Mouse (Mus musculus): ENCODE measurements at regions not wholly inside any gene's neighbourhood (a gene's known extent, or its start where the extent isn't known, plus 50 kb on each side); places are given as distances from the start of the nearest gene placed in this dataset.

DNA sequence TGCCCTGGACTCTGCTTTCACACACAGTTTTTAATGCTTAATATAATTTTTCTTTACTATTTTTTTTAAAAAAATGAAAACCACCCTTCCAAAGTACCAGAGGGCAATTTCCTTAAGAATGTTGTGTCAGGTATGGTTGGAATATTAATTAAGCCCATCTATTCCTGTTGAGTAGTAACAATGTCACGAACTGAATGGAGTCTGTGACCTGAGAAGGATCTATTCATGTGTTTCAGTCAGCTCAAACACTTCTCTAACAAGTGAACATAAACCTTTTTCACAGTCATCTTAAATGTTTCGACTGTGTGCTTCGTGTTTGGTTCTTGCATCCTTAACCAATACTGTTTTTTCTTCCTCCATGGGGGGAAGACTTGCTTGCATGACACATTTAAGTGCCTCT, 486.6 kb upstream of the Tbc1d2b start:
- no peak for TF ChIP-seq REST (IDR thresholded peaks at IDR 0.05; ENCODE audit: insufficient read depth, insufficient read length)
- no peak for TF ChIP-seq SRF (IDR thresholded peaks at IDR 0.05; ENCODE audit: control insufficient read depth, insufficient read length, low read depth)
- no peak for TF ChIP-seq MAX (IDR thresholded peaks at IDR 0.05; ENCODE audit: low read depth)
- no peak for TF ChIP-seq USF1 (IDR thresholded peaks at IDR 0.05; ENCODE audit: low read depth)
- TF ChIP-seq E2F4 (IDR thresholded peaks at IDR 0.05; ENCODE audit: insufficient read depth) = no peak
- no peak for TF ChIP-seq TCF12 (IDR thresholded peaks at IDR 0.05; ENCODE audit: insufficient read depth, poor library complexity, severe bottlenecking)
- no peak for TF ChIP-seq CEBPB (IDR thresholded peaks at IDR 0.05; ENCODE audit: insufficient read depth, poor library complexity, severe bottlenecking)
- no peak for TF ChIP-seq MYOD1 (IDR thresholded peaks at IDR 0.05; ENCODE audit: control insufficient read depth in 1 of 3, insufficient read length in 2 of 3, low read depth in 2 of 3)
- no peak for TF ChIP-seq TCF3 (IDR thresholded peaks at IDR 0.05; ENCODE audit: insufficient read length, low read depth)
- TF ChIP-seq POLR2AphosphoS2 (IDR thresholded peaks at IDR 0.05; ENCODE audit: insufficient read length, low read depth) = no peak
- TF ChIP-seq MYOG (IDR thresholded peaks at IDR 0.05; ENCODE audit: control insufficient read depth in 1 of 3, insufficient read depth in 1 of 3, insufficient read length in 2 of 3, low read depth in 2 of 3) = no peak
- no peak for TF ChIP-seq POLR2A (IDR thresholded peaks at IDR 0.05; ENCODE audit: insufficient read length, low read depth)
- H3K4me2 ChIP-seq (ENCODE audit: low read depth) = no peak overlapping the region
- H3K4me3 ChIP-seq = no peak overlapping the region
- no peak overlapping the region for H3ac ChIP-seq (ENCODE audit: control insufficient read depth, insufficient read length)
- H3K27me3 ChIP-seq (ENCODE audit: control insufficient read depth, insufficient read depth, insufficient read length) = no peaks in the 10 kb centered on the region
- H3K79me2 ChIP-seq (ENCODE audit: control insufficient read depth, insufficient read depth) = no peaks in the 10 kb centered on the region
- no peaks in the 10 kb centered on the region for H3K36me3 ChIP-seq (ENCODE audit: control insufficient read depth, insufficient read depth)

DNA sequence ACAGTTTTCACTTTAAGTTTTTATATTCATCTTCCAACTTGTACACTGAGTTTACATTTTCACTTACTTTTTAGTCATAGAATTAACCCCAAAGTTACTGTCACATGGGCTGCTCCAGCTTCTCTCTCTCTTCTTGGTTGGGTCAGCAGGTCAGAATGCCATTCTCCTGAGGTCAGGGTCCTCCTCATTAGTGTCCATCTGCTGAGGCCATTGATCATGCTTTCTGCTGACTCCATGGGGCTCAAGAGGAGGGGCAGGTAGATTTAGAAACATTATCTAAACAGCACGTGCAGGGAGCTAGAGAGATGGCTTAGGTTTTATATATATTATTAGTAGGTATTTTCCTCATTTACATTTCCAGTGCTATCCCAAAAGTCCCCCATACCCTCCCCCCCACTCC, 503.7 kb upstream of the Tbc1d2b start:
- TF ChIP-seq MAX (IDR thresholded peaks at IDR 0.05; ENCODE audit: low read depth) (no peak), SRF (IDR thresholded peaks at IDR 0.05; ENCODE audit: control insufficient read depth, insufficient read length, low read depth) (no peak), MYOD1 (IDR thresholded peaks at IDR 0.05; ENCODE audit: control insufficient read depth in 1 of 3, insufficient read length in 2 of 3, low read depth in 2 of 3) (no peak), POLR2AphosphoS2 (IDR thresholded peaks at IDR 0.05; ENCODE audit: insufficient read length, low read depth) (no peak), CEBPB (IDR thresholded peaks at IDR 0.05; ENCODE audit: insufficient read depth, poor library complexity, severe bottlenecking) (no peak), MYOG (IDR thresholded peaks at IDR 0.05; ENCODE audit: control insufficient read depth in 1 of 3, insufficient read depth in 1 of 3, insufficient read length in 2 of 3, low read depth in 2 of 3) (no peak), TCF12 (IDR thresholded peaks at IDR 0.05; ENCODE audit: insufficient read depth, poor library complexity, severe bottlenecking) (no peak), TCF3 (IDR thresholded peaks at IDR 0.05; ENCODE audit: insufficient read length, low read depth) (no peak), POLR2A (IDR thresholded peaks at IDR 0.05; ENCODE audit: insufficient read length, low read depth) (no peak), USF1 (IDR thresholded peaks at IDR 0.05; ENCODE audit: low read depth) (no peak), E2F4 (IDR thresholded peaks at IDR 0.05; ENCODE audit: insufficient read depth) (no peak), REST (IDR thresholded peaks at IDR 0.05; ENCODE audit: insufficient read depth, insufficient read length) (no peak)
- no peak overlapping the region for H3ac ChIP-seq (ENCODE audit: control insufficient read depth, insufficient read length)
- no peaks in the 10 kb centered on the region for H3K36me3 ChIP-seq (ENCODE audit: control insufficient read depth, insufficient read depth)

DNA sequence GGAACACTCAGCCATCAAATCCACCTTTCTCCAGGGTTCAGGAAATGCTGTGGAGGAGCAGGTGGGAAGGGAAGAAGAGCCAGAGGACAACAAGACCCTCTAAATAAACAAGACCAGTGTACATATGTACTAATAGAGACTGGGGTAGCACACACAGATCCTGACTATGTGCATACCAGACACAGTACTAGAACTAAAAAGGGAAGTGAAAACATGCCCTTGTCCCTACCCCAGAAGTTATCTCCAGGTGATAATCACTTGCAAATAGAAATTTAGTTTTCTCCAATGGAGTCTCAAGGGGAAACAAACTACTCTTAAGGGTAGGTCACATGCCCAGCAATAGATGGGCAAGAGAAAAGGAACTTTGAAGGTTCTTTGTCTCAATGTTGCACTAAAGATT, 518.9 kb upstream of the Tbc1d2b start:
- Histone ChIP-seq H3K79me2 (ENCODE audit: control insufficient read depth, insufficient read depth) (no peaks in the 10 kb centered on the region), H3K4me3 (no peak overlapping the region), H3K36me3 (ENCODE audit: control insufficient read depth, insufficient read depth) (no peaks in the 10 kb centered on the region), H3K27me3 (ENCODE audit: control insufficient read depth, insufficient read depth, insufficient read length) (no peaks in the 10 kb centered on the region), H3ac (ENCODE audit: control insufficient read depth, insufficient read length) (no peak overlapping the region), H3K4me2 (ENCODE audit: low read depth) (no peak overlapping the region)
- no peak for TF ChIP-seq MYOG (IDR thresholded peaks at IDR 0.05; ENCODE audit: control insufficient read depth in 1 of 3, insufficient read depth in 1 of 3, insufficient read length in 2 of 3, low read depth in 2 of 3)
- TF ChIP-seq TCF12 (IDR thresholded peaks at IDR 0.05; ENCODE audit: insufficient read depth, poor library complexity, severe bottlenecking) = no peak
- TF ChIP-seq REST (IDR thresholded peaks at IDR 0.05; ENCODE audit: insufficient read depth, insufficient read length) = no peak
- no peak for TF ChIP-seq POLR2AphosphoS2 (IDR thresholded peaks at IDR 0.05; ENCODE audit: insufficient read length, low read depth)
- TF ChIP-seq E2F4 (IDR thresholded peaks at IDR 0.05; ENCODE audit: insufficient read depth) = no peak
- TF ChIP-seq MYOD1 (IDR thresholded peaks at IDR 0.05; ENCODE audit: control insufficient read depth in 1 of 3, insufficient read length in 2 of 3, low read depth in 2 of 3) = no peak
- TF ChIP-seq TCF3 (IDR thresholded peaks at IDR 0.05; ENCODE audit: insufficient read length, low read depth) = no peak
- no peak for TF ChIP-seq POLR2A (IDR thresholded peaks at IDR 0.05; ENCODE audit: insufficient read length, low read depth)
- TF ChIP-seq MAX (IDR thresholded peaks at IDR 0.05; ENCODE audit: low read depth) = no peak
- TF ChIP-seq USF1 (IDR thresholded peaks at IDR 0.05; ENCODE audit: low read depth) = no peak

More for the DNA sequence above, 503.7 kb upstream of the Tbc1d2b start:
- Histone ChIP-seq H3K27me3 (ENCODE audit: control insufficient read depth, insufficient read depth, insufficient read length) (no peaks in the 10 kb centered on the region), H3K4me3 (no peak overlapping the region), H3K79me2 (ENCODE audit: control insufficient read depth, insufficient read depth) (no peaks in the 10 kb centered on the region), H3K4me2 (ENCODE audit: low read depth) (no peak overlapping the region)

DNA sequence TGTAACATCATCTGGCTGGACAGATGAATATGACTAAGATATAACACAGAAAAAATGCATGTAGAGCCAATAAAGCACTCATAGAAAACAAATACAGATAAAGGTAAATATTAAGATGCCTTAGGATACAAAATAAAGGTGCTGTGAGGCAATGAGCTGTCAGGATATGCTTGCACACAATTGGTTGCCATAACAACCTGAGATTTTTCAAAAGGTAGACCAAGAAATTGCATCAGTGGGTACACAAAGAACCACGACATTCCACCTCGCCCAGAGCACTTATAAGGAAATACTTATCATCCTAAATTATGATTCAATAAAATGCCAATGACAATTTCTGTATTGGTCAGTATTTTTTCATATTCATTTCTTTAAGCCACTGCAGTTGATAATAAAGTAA, 521.3 kb upstream of the Tbc1d2b start:
- no peak overlapping the region for H3ac ChIP-seq (ENCODE audit: control insufficient read depth, insufficient read length)
- H3K4me2 ChIP-seq (ENCODE audit: low read depth) = no peak overlapping the region
- no peak overlapping the region for H3K4me3 ChIP-seq
- TF ChIP-seq REST (IDR thresholded peaks at IDR 0.05; ENCODE audit: insufficient read depth, insufficient read length) (no peak), TCF12 (IDR thresholded peaks at IDR 0.05; ENCODE audit: insufficient read depth, poor library complexity, severe bottlenecking) (no peak)
- no peaks in the 10 kb centered on the region for H3K36me3 ChIP-seq (ENCODE audit: control insufficient read depth, insufficient read depth)
- no peaks in the 10 kb centered on the region for H3K79me2 ChIP-seq (ENCODE audit: control insufficient read depth, insufficient read depth)
- no peaks in the 10 kb centered on the region for H3K27me3 ChIP-seq (ENCODE audit: control insufficient read depth, insufficient read depth, insufficient read length)

DNA sequence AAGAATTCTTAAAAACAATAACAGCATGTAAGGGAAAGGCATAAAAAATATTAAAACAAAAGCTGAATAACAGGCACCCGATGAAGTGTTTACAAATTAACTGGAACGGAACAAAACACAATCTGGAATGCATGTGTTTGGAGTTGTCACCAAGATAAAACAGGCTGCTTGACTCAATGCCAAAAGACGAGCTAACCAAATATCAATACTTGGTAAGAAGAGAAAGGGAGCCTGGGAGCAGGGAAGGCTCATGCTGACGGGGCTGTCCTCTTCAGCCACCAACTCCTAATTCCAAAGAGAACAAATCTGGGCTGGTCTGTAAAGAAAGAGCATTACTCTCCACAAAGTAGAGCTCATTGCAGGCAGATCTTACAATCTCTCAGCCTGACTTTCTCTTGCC, 545.4 kb upstream of the Zic4 start:
- Histone ChIP-seq H3K79me2 (ENCODE audit: control insufficient read depth, insufficient read depth) (no peaks in the 10 kb centered on the region), H3ac (ENCODE audit: control insufficient read depth, insufficient read length) (no peak overlapping the region), H3K4me3 (no peak overlapping the region), H3K27me3 (ENCODE audit: control insufficient read depth, insufficient read depth, insufficient read length) (no peaks in the 10 kb centered on the region), H3K36me3 (ENCODE audit: control insufficient read depth, insufficient read depth) (no peaks in the 10 kb centered on the region), H3K4me2 (ENCODE audit: low read depth) (no peak overlapping the region)
- no peak for TF ChIP-seq USF1 (IDR thresholded peaks at IDR 0.05; ENCODE audit: low read depth)
- no peak for TF ChIP-seq SRF (IDR thresholded peaks at IDR 0.05; ENCODE audit: control insufficient read depth, insufficient read length, low read depth)
- no peak for TF ChIP-seq TCF12 (IDR thresholded peaks at IDR 0.05; ENCODE audit: insufficient read depth, poor library complexity, severe bottlenecking)
- no peak for TF ChIP-seq POLR2A (IDR thresholded peaks at IDR 0.05; ENCODE audit: insufficient read length, low read depth)
